Mouse (Mus musculus) cerebellum, postnatal 36 days (tissue): ENCODE measurements at regions not wholly inside any gene's neighbourhood (a gene's known extent, or its start where the extent isn't known, plus 50 kb on each side); places are given as distances from the start of the nearest gene placed in this dataset.

ENCODE experiments used
- DNase-seq, 2 experiments: peaks; one replicate each; pipeline ENCODE4 v3.0.0; 2021 to 2022; ENCODE audit warnings: mixed read lengths in 2 of 2

DNA sequence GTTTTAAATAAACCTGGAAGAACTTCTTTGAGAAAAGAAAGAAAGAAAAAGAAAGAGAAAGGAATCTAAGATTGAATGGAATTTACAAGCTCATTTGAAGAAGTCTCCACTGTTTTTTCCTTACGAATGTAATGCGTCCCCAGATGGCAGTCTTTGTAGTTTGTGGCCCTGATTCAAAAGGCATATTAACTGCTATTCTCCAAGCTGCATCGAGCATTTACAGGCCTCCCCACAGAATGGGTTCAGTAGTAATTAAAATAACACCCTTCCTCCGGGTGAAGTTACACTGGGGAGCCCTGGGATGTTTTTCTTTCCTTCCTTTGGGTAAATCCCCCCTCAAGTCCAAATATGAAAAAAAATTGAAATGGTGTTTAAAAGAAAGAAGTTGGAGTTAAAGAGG is 211.2 kb upstream of the Ferd3l start:
- no peak for DNase-seq

DNA sequence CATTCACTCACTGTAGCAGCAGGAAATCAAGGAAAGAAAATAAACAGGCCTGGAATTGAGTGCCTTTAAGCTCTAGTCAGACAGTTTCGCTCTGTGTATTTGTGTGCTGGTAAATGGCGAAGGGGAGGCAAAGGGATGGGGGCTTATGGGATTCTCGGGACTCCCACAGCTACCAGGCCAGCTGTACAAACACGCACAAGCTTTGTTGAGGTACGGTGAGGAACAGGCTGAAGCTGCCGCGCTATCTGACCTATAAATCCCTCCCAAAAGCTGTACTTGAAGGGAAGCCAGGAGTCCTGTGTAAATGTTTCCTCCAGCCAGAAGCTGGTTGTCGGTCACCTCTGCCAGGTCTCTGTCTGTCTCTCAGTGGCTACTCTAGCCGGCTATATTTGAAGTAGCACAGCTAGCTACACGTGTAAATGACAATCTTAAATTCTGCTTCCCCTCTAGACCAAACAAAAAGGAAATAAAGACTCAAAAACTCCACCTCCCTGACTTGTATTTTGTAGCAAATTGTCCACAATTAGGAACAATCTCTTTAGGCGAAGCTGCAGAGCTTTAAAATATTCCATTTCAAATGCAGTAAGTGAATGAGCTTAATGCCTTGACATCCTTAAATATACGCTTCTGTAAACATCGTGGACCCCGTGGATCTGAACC is 210.5 kb upstream of the Ferd3l start:
- no peak for DNase-seq

- DNase-seq: no peak
Measured at GRCm38 (mm10) chr12:33719063-33719462, 209.2 kb upstream of the Ferd3l start.

GRCm38 (mm10) chr12:33731937-33732336 is 196.3 kb upstream of the Ferd3l start:
- DNase-seq: no peak

DNA sequence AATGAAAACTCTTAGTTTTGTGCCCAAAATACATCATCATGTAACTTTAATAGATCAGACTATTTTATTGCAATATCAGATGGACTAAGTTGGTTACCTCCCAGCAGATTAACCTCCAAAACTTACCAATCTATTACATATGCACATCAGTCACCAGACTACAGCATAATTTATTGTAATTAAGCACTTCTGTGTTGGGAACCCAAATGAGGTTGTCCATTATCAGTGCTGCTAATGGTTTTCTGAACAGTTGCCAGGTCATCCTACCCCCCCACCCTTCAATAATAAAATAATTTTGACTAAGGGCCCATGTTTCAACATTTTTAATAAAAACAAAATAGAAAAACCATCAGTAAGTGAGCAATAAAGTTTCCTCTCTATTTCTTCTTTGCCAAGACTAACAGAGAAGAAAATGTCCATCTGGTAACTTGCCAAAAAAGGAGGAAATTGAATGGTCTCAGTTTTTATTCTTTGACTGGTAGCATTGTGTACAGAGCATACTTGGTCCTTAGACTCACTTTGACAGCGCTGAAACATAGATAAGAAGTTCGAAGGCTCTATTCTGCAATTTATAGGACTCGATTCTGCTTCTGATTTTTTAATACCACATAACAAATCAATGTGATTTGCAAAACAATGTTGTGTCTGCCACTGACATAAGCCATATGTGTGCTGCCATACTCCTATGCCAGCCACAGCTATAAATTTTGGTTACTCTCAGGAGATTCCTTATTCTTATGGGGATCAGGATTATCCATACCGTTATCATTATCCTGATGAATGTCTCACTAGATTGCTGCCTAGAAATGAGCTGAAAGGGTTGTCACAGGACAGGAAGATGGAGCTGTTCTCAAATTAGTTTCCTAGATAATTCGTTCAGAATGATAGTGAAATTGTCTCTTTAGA is 152.4 kb upstream of the Ferd3l start:
- no peak for DNase-seq

- no peak for DNase-seq
Measured at GRCm38 (mm10) chr12:33778477-33778876, 149.7 kb upstream of the Ferd3l start.

DNA sequence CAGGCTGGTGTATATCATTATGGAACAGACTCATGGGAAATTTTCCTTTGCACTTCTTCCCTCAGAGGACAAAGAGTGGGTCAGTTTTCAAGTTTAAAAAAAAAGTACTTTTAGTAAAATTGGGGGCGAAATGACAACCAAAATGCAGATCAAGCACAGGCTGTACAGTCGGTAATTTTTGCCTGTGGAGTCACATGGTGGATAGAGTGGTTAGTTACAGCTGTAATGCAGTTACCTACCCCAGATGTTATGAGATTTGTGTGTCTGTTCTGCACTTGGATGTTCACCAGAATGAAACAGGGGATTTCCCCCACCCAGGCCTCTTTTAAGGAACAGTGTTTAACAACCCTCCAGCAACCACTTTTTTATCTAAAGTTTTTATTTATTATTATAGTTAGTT is 148.3 kb upstream of the Ferd3l start:
- no peak for DNase-seq

GRCm38 (mm10) chr12:33804206-33804791 is 123.9 kb upstream of the Ferd3l start:
- no peak for DNase-seq

- no peak for DNase-seq
Measured at GRCm38 (mm10) chr12:33825571-33825970, 102.7 kb upstream of the Ferd3l start.

DNA sequence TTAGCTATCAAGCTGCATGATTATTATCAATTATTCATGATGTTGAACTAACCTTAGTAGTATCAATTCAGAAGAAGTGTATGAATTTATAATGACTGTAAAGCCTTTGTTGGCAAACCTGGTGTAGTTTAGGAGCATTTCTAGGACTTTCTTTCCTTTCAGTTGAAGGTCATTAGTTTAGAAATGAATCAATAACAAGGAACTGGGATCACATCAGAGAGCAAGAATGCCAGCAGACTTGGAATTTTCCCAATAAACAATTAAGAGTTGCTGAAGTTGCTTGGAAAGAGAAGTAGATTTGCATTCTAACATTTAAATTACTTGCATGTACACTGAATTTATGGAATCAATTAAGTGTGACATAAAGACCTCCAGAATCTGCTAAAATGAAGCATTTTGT is 79.1 kb upstream of the Ferd3l start:
- DNase-seq: no peak

- no peak for DNase-seq
Measured at GRCm38 (mm10) chr12:33851736-33852135, 76.5 kb upstream of the Ferd3l start.
